Mouse (Mus musculus): ENCODE measurements at regions not wholly inside any gene's neighbourhood (a gene's known extent, or its start where the extent isn't known, plus 50 kb on each side); places are given as distances from the start of the nearest gene placed in this dataset.

DNA sequence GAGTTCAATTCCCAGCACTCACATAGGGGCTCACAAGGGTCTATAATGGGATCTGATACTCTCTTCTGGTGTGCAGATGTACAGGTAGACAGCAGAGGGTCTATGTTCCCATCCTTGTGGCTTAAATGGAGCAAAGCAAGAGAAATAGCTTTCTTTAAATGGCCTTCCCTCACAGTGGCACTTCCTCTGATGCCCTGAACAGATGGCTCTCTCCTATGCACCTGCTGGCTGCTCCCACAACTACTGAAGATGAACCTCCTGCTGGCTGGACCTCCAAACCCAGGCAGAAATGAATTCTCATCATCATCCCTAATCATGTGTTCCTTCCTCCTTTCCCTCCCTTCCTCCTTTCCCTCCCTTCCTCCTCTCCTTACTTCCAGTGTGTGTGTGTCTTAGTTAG lies 110.9 kb upstream of the Atp1a1 start:
- Histone ChIP-seq H3K9ac (ENCODE audit: low read length) (no peak overlapping the region), H3K4me2 (ENCODE audit: low read length) (no peak overlapping the region), H3K27me3 (ENCODE audit: control insufficient read depth, insufficient read depth, low read length) (no peaks in the 10 kb centered on the region), H3K4me3 (ENCODE audit: control insufficient read depth in 1 of 2, insufficient read depth in 1 of 2, low read depth in 1 of 2, low read length in 2 of 2) (no peak overlapping the region), H3K4me1 (ENCODE audit: control insufficient read depth in 2 of 2, insufficient read depth in 2 of 2, low read length in 2 of 2) (peaks cover 33 to 40% of the 10 kb centered on the region in 2 experiments), H3K27ac (replicated peaks in 1 of 2; ENCODE audit: control insufficient read depth in 1 of 2, insufficient read depth in 1 of 2, low read depth in 2 of 2, low read length in 2 of 2) (no peak overlapping the region), H3K36me3 (ENCODE audit: control insufficient read depth, insufficient read depth, low read length) (no peaks in the 10 kb centered on the region), H3K9me3 (ENCODE audit: control insufficient read depth, low read length) (no peaks in the 10 kb centered on the region)
- no peak for ATAC-seq (ENCODE audit: insufficient number of reproducible peaks, insufficient read depth, low FRiP score, low read depth)

DNA sequence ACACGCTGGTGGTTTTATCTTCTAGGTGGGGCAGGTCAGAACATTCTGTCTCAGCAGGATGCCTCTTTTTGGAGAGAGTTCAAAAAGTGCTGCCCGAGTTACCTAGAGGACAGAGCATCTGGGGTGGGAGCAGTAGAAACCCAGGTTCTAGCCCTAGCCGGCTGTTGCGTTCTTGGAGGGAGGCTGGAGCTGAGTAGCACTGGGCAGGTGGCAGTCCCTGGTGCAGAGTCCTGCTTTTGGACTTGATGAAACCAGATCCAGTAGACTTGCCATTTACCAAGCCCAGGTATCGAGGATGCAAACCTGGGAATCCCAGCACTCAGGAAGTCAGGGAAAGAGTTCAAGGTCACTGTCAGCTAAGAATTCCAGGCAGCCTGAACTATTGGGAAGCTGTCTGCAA lies 110.3 kb upstream of the Atp1a1 start:
- Histone ChIP-seq H3K4me1 (ENCODE audit: control insufficient read depth in 2 of 2, insufficient read depth in 2 of 2, low read length in 2 of 2) (peaks cover 35 to 46% of the 10 kb centered on the region in 2 experiments), H3K4me3 (ENCODE audit: control insufficient read depth in 1 of 2, insufficient read depth in 1 of 2, low read depth in 1 of 2, low read length in 2 of 2) (no peak overlapping the region), H3K4me2 (ENCODE audit: low read length) (no peak overlapping the region), H3K27me3 (ENCODE audit: control insufficient read depth, insufficient read depth, low read length) (no peaks in the 10 kb centered on the region), H3K27ac (replicated peaks in 1 of 2; ENCODE audit: control insufficient read depth in 1 of 2, insufficient read depth in 1 of 2, low read depth in 2 of 2, low read length in 2 of 2) (no peak overlapping the region), H3K36me3 (ENCODE audit: control insufficient read depth, insufficient read depth, low read length) (no peaks in the 10 kb centered on the region), H3K9ac (ENCODE audit: low read length) (no peak overlapping the region), H3K9me3 (ENCODE audit: control insufficient read depth, low read length) (no peaks in the 10 kb centered on the region)
- 75% methylated on average over 5 of the region's 5 CpGs for WGBS
- ATAC-seq (ENCODE audit: insufficient number of reproducible peaks, insufficient read depth, low FRiP score, low read depth) = no peak

DNA sequence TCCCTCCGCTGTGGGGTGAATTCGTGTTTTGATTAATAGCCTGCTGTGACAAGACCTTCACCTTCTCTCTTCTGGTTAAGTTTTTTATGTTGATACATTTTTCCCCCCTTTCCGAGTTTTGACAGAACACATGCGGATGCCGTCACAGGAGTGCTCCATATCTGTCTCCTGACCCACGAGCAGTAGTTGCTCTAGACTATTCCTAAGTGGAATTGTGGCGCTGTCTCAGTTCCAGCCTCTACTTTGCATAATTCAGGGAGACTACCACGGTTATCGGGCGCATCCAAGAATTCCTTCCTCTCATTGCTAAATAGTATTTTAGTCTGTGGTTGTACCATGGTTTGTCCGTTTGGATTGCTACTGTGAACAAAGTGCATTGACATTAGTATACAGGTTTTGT lies 109.2 kb upstream of the Atp1a1 start:
- 55% methylated on average over 11 of the region's 11 CpGs for WGBS
- no peaks in the 10 kb centered on the region for H3K27me3 ChIP-seq (ENCODE audit: control insufficient read depth, insufficient read depth, low read length)
- peak overlapping the region; percentile 39; the same call in 1 of the 2 replicates for H3K9ac ChIP-seq (ENCODE audit: low read length)
- H3K36me3 ChIP-seq (ENCODE audit: control insufficient read depth, insufficient read depth, low read length) = no peaks in the 10 kb centered on the region
- peaks cover 44 to 58% of the 10 kb centered on the region in 2 experiments for H3K4me1 ChIP-seq (ENCODE audit: control insufficient read depth in 2 of 2, insufficient read depth in 2 of 2, low read length in 2 of 2)
- ATAC-seq (ENCODE audit: insufficient number of reproducible peaks, insufficient read depth, low FRiP score, low read depth) = no peak
- no peak overlapping the region for H3K4me3 ChIP-seq (ENCODE audit: control insufficient read depth in 1 of 2, insufficient read depth in 1 of 2, low read depth in 1 of 2, low read length in 2 of 2)
- H3K9me3 ChIP-seq (ENCODE audit: control insufficient read depth, low read length) = no peaks in the 10 kb centered on the region
- H3K27ac ChIP-seq (replicated peaks in 1 of 2; ENCODE audit: control insufficient read depth in 1 of 2, insufficient read depth in 1 of 2, low read depth in 2 of 2, low read length in 2 of 2) = peak overlapping the region; percentile 70 to 88
- H3K4me2 ChIP-seq (ENCODE audit: low read length) = peak overlapping the region; percentile 51; the same call in 1 of the 2 replicates

DNA sequence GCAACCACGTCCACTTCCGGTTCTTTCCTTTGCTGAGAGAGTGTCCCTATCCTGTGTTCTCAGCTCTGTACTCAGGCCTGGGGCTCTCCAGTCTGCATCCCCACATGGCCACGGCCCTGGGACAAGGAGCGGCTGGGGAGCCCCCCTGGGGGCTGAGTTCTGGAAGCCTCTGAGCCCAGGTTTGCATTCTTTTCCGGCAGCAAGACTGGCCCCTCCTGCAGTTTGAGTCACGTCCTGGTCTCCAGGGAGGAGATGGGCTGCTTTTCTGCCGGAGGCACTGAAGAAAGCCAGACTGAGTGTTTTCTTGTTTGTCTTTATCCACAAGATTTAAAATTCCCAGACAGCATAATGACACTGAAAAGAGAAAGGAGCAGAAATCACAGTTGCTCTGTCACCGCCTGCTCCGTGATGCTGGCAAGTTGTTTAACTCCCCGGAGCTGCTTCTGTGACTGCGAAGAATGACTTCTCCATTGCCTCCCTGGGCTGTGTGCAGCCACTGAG lies 108.7 kb upstream of the Atp1a1 start:
- no peaks in the 10 kb centered on the region for H3K36me3 ChIP-seq (ENCODE audit: control insufficient read depth, insufficient read depth, low read length)
- H3K9ac ChIP-seq (ENCODE audit: low read length) = peak overlapping the region; percentile 39; the same call in 1 of the 2 replicates
- H3K27ac ChIP-seq (replicated peaks in 1 of 2; ENCODE audit: control insufficient read depth in 1 of 2, insufficient read depth in 1 of 2, low read depth in 2 of 2, low read length in 2 of 2) = peak overlapping the region; percentile 70 to 88
- no peak for ATAC-seq (ENCODE audit: insufficient number of reproducible peaks, insufficient read depth, low FRiP score, low read depth)
- peaks cover 44 to 59% of the 10 kb centered on the region in 2 experiments for H3K4me1 ChIP-seq (ENCODE audit: control insufficient read depth in 2 of 2, insufficient read depth in 2 of 2, low read length in 2 of 2)
- no peaks in the 10 kb centered on the region for H3K27me3 ChIP-seq (ENCODE audit: control insufficient read depth, insufficient read depth, low read length)
- WGBS = 16% methylated on average over 11 of the region's 11 CpGs
- H3K4me2 ChIP-seq (ENCODE audit: low read length) = peak overlapping the region; percentile 51
- no peak overlapping the region for H3K4me3 ChIP-seq (ENCODE audit: control insufficient read depth in 1 of 2, insufficient read depth in 1 of 2, low read depth in 1 of 2, low read length in 2 of 2)
- H3K9me3 ChIP-seq (ENCODE audit: control insufficient read depth, low read length) = no peaks in the 10 kb centered on the region

DNA sequence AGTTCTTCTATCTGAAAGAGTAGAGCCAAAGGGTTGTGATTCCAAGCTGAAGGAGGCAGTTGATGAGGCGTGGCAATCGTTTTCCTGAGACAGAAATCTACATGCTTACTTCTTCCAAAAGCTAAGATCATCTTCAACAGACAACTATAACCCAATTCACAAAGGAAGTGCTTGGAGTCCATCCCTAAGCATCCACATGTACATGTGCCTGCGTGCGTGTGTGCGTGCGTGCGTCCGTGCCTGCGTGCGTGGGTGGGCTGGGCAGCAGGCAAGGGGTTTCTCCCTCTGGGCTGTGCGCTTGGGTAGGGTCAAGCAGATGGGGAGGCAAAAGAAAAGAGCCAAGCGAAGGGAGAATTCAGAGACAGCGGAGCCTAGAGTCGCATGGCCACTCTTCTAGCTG lies 108.2 kb upstream of the Atp1a1 start:
- no peaks in the 10 kb centered on the region for H3K27me3 ChIP-seq (ENCODE audit: control insufficient read depth, insufficient read depth, low read length)
- no peak for ATAC-seq (ENCODE audit: insufficient number of reproducible peaks, insufficient read depth, low FRiP score, low read depth)
- no peaks in the 10 kb centered on the region for H3K9me3 ChIP-seq (ENCODE audit: control insufficient read depth, low read length)
- H3K4me2 ChIP-seq (ENCODE audit: low read length) = peak overlapping the region; percentile 51
- H3K9ac ChIP-seq (ENCODE audit: low read length) = no peak overlapping the region
- no peak overlapping the region for H3K4me3 ChIP-seq (ENCODE audit: control insufficient read depth in 1 of 2, insufficient read depth in 1 of 2, low read depth in 1 of 2, low read length in 2 of 2)
- 78% methylated on average over 14 of the region's 14 CpGs for WGBS
- H3K36me3 ChIP-seq (ENCODE audit: control insufficient read depth, insufficient read depth, low read length) = no peaks in the 10 kb centered on the region
- peaks cover 44 to 59% of the 10 kb centered on the region in 2 experiments for H3K4me1 ChIP-seq (ENCODE audit: control insufficient read depth in 2 of 2, insufficient read depth in 2 of 2, low read length in 2 of 2)
- H3K27ac ChIP-seq (replicated peaks in 1 of 2; ENCODE audit: control insufficient read depth in 1 of 2, insufficient read depth in 1 of 2, low read depth in 2 of 2, low read length in 2 of 2) = peak overlapping the region; percentile 70 to 88

DNA sequence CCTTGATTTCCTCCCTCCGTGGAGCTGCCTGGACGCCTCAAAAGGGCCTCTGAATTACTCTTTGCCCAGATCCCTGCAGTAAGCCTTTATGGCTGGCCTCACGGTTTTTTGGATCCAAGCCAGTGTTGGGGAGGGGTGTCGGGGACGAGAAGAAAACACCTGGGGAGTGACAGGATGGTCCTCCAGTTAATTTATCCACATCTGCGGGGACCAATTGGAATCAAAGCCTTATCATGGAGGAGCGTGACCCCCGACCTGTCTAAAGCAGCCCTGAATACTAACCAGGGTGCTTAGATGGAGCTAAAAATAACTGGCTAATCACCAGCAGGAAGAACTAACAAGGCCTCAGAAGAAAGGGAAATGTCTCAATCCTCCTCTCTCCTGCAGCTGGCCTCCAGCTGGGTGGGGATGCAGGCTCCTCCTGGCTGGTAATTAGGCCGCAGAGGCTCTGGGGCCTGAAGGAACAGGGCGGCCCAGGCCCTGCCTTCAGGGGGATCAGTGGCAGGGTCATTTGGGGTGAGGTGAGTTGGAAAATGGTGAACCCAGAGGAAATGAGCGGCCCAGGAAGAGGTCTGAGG lies 107.2 kb upstream of the Atp1a1 start:
- H3K27me3 ChIP-seq (ENCODE audit: control insufficient read depth, insufficient read depth, low read length) = no peaks in the 10 kb centered on the region
- peak overlapping the region; percentile 88 to 89 for H3K27ac ChIP-seq (replicated peaks in 1 of 2; ENCODE audit: control insufficient read depth in 1 of 2, insufficient read depth in 1 of 2, low read depth in 2 of 2, low read length in 2 of 2)
- ATAC-seq (ENCODE audit: insufficient number of reproducible peaks, insufficient read depth, low FRiP score, low read depth) = no peak
- H3K4me3 ChIP-seq (ENCODE audit: control insufficient read depth in 1 of 2, insufficient read depth in 1 of 2, low read depth in 1 of 2, low read length in 2 of 2) = no peak overlapping the region
- H3K9ac ChIP-seq (ENCODE audit: low read length) = peak overlapping the region; percentile 60
- H3K4me1 ChIP-seq (ENCODE audit: control insufficient read depth in 2 of 2, insufficient read depth in 2 of 2, low read length in 2 of 2) = peaks cover 44 to 61% of the 10 kb centered on the region in 2 experiments
- 6% methylated on average over 11 of the region's 11 CpGs for WGBS
- no peaks in the 10 kb centered on the region for H3K36me3 ChIP-seq (ENCODE audit: control insufficient read depth, insufficient read depth, low read length)
- no peaks in the 10 kb centered on the region for H3K9me3 ChIP-seq (ENCODE audit: control insufficient read depth, low read length)
- peak overlapping the region; percentile 34 for H3K4me2 ChIP-seq (ENCODE audit: low read length)

DNA sequence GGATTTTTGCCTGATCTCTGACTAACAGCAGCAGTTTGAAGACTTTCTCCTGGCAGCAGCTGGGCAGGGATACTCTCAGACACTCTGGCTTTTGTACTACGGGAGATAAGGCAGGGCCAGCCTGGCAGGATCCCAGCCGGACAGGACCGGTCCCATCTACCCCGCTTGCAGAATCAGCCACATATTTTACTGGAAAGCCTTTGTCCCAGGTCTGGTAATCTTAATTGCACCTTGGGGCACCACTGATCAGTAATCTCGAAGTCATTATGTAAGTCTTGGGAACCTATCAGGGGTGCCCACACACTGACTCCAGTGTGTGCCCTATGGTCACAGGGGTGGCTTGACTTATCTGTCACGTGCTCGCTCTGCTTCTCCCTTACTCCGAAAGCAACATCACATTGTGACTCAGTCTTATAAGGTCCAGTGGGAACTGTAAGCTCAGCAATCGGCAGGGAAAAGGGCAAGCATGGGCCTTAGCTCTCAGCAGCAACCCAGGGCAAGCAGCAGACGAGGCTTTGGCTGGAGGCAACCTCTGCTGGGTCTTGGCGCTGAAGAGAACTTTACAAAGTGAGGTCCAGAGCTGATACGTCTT lies 105.0 kb upstream of the Atp1a1 start:
- Histone ChIP-seq H3K9me3 (ENCODE audit: control insufficient read depth, low read length) (no peaks in the 10 kb centered on the region), H3K36me3 (ENCODE audit: control insufficient read depth, insufficient read depth, low read length) (no peaks in the 10 kb centered on the region), H3K27me3 (ENCODE audit: control insufficient read depth, insufficient read depth, low read length) (no peaks in the 10 kb centered on the region), H3K4me1 (ENCODE audit: control insufficient read depth in 2 of 2, insufficient read depth in 2 of 2, low read length in 2 of 2) (peaks cover 54 to 75% of the 10 kb centered on the region in 2 experiments), H3K27ac (replicated peaks in 1 of 2; ENCODE audit: control insufficient read depth in 1 of 2, insufficient read depth in 1 of 2, low read depth in 2 of 2, low read length in 2 of 2) (peak overlapping the region; percentile 49 to 78), H3K9ac (ENCODE audit: low read length) (no peak overlapping the region; the same call in 1 of the 2 replicates), H3K4me3 (ENCODE audit: control insufficient read depth in 1 of 2, insufficient read depth in 1 of 2, low read depth in 1 of 2, low read length in 2 of 2) (no peak overlapping the region), H3K4me2 (ENCODE audit: low read length) (no peak overlapping the region)
- ATAC-seq (ENCODE audit: insufficient number of reproducible peaks, insufficient read depth, low FRiP score, low read depth) = peak; percentile 52
- 24% methylated on average over 12 of the region's 12 CpGs for WGBS
